Mouse (Mus musculus) megakaryocyte-erythroid progenitor cell, adult 5-6 weeks (primary cell): ENCODE measurements around the gene Snx22. TPM values are rescaled to one million over a fixed set of nuclear protein-coding genes. Genes with fewer than 3 reads are reported as not detected.
A peak's percentile ranks its signal among the peaks of the same experiment; 100 is the strongest.

ENCODE experiments used
- ATAC-seq: replicated peaks from 2 replicates; pipeline ENCODE4 v1.8.0; 2016; ENCODE audit warnings: mild to moderate bottlenecking, inconsistent platforms; ENCODE audit not compliant: severe bottlenecking, poor library complexity, low FRiP score, low TSS enrichment
- total RNA-seq, 2 experiments: library from RNA; stranded (forward) in 1 of 2; stranded (reverse) in 1 of 2; fragments of 200-1000, 215-1000 nt in 1 of 2; fragments of >200 nt in 1 of 2; fragmentation: Nextera tagmentation in 1 of 2; gene quantifications; 2 replicates each; pipeline ENCODE4 v1.2.3; 2014 to 2017

The Snx22 gene
- total RNA-seq, 2 experiments from 2014 or later, result 0.99 to 1.3 TPM

DNA sequence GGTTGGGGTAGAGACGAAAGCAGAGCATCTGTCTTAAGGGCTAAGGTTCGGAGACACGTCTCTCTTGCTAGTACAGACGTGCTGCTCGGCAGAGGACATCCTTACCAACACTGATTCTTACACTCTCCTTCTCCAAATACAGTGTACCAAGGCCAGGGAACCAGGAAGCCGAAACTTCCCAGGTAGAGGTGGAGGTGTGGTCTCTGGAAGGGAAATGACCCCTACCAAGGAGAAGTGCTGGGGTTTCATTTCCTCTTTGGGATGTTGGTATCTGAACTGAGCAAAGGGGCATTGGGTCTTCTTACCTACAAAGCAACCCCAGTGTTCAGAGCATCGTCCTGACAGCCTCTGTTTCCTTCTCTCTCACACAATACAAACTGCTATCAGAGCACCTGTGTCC is 3.2 kb upstream of the Snx22 start:
- no peak for ATAC-seq

DNA sequence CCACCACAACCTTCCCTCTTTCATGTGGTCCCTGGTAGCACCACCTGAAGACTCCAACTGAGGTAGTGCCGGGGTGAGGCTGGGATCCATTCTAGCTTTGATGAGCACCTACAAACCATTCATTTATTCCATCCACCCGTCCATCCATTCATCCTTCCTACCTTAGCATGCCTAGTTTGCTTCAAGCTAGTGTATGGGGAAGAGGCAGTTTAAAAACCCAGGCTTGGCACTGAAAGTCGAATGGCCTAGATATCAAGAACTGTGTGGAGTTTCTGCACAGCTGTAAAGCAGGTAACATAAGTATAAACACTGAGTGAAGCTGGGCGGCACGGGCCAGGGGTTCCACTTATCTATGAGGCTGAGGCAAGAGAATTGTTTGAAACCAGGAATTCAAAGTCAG is 632 bp upstream of the Snx22 start:
- no peak for ATAC-seq

DNA sequence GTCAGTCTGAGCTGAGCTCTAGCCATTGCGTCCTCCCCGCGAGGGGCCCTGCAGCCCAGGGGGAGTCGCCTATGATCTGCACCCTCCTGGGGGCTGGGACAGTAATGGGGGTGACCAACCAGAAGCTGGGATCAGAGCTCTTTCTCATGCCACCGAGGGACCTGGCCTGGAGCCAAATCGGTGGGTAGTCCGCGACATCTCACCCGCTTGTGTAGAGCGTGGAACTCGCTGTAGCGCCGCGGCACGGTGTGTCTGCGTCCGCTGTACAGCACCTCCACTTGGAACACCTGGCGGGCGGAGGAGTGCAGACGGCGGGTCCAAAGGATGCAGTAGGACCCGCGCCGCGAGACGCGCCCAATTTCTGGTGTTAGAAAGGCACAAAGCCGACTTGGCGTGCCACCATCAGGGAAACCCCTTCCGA is 538 bp downstream of the Snx22 start:
- peak; percentile 23 for ATAC-seq

DNA sequence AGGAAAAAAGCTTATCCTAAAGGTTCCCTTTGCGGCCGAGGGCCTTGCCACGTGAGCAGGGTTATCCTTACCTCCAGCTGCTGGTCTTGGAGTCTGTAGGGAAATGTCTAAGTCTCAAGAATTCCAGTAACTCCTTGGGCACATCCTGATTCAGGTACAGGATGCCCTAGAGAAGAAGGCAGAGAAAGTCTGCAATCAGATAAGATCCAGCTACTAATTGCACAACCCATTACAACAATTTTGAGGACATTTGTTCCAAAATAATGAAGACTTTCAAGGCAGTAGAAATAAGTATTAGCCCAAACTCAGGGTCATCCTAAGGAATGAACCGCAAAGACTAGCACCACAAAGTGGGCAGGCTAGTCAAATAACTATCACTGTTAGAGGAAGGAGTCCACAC is 1.5 kb downstream of the Snx22 start:
- ATAC-seq, result no peak

DNA sequence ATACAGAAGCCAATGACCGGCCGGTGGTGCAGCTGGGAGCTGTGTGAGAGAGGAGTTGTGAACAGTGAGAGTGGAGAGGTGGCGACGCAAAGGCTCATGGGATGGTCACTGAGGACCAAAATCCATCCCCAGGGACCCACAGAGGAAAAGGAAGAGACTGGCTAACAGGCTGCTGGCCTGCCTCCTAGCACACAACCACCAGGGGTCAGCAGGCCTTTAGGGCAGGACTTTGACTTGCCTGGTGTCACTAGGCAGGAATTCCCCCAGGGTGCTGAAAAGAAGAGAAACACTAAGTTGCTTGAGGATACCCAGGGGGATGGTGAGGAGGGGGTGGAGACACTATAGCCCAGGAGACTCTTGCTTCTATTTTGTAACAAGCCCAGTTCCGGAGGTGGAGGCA is 2.0 kb downstream of the Snx22 start:
- peak; percentile 48 for ATAC-seq

DNA sequence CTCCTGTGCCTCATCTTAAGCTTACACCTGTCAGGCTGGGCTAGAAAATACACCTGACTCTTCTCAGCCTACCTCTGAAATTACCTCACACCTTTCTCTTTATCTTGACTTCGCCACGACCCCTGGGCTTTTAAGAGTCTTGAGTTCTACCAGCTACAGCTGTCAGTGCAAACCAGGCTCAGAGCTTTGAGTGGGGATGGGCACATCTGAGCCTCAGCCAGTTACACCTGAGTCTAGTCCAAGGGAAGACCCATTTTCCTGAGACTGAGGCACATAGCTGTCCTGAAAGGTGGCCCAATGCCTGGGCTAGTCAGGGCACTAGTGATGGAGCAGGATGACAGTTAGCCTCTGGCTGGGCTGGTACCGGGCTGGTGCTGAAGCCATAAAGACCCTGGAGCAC is 2.7 kb downstream of the Snx22 start:
- ATAC-seq, result no peak

DNA sequence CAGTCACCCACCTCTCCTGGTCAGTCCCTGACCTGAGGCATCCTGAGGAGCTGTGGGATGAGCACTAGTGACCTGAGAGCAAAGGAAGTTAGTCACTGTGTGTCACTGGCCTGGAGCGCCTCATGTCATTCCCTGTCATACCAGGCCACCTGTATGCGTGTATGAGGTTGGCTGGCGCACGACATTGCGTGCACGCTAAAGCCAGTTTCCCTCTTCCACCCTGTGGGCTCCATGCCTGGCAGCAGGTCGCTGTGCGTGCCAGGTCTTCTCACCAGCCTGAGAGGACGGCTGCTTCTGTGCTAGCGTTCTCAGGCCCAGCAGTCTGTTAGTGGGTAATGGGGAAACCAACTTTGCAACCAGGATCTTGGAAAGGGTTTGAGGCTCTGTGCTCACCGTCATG is 5.2 kb downstream of the Snx22 start:
- ATAC-seq, result no peak

DNA sequence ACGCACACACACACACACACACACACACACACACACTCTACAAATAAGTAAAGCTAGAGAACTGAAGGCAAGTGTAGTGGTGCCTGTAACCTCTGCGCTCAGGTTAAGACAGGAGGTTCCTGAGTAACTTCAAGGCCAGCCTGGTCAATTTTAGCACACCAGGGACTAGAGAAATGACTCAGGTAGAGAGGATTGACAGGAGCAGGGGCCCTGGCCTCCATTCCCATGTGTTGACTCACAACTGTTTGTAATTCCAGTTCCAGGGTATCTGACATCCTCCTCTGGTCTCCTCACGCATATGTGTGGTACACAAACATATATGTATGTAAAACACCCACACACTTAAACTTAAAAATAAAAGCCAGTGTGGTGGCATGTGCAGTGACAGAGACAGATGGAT is 6.1 kb downstream of the Snx22 start:
- no peak for ATAC-seq

DNA sequence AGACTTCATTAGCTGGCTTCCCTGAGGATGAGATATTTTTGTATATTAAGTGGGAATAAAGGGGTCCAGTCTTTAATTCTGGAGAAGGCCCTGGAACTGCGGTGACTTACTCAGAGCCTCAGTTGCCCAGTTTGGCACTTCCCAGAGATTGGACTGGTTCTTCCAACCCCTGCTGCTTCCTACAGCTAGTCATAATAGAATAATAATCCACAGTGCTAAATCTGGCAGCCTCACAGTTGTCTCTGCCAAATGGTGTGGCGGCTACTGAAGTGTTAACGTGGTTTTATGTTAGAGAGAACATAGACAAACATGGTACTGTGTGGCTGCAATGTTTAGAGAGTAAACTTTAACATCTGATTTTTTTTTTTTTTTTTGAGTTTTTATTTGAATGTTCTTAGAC is 7.9 kb downstream of the Snx22 start:
- no peak for ATAC-seq

DNA sequence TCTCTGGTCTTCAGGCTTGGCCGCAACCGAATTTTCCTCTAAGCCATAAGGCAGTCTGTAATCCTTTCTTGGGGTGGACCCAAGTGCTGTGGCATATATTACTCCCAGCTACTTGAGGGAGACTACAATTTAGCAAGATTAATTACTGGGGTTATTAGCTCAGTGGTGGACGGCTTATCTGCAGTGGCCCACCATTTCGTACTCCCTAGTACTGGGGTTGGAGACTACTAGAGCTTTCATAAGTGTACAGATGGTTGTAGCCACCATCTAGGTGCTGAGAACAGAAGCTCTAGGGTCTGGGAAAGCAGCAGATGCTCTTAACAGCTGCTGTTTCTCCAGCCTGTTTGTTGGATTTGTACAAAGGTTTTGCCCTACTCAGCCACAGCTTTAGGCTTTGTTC is 8.5 kb downstream of the Snx22 start:
- ATAC-seq, result no peak

DNA sequence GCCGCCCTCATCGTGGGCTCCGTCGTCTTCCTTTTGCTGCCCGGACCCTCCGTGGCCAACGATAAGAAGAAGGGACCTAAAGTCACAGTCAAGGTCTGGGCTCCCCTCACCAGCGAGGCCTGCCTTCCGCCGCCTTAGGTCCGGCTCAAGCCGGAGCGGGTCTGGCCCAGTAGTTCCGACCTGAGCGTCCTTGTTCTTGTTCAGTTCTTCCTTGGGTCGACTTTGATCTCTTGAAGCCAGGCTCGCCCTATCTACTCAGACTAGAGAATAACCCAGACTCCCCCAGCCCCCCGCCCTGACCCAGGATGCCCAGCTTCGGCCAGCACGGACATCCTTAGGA is 9.2 kb downstream of the Snx22 start:
- ATAC-seq, result no peak; the same call in 1 of the 2 replicates

DNA sequence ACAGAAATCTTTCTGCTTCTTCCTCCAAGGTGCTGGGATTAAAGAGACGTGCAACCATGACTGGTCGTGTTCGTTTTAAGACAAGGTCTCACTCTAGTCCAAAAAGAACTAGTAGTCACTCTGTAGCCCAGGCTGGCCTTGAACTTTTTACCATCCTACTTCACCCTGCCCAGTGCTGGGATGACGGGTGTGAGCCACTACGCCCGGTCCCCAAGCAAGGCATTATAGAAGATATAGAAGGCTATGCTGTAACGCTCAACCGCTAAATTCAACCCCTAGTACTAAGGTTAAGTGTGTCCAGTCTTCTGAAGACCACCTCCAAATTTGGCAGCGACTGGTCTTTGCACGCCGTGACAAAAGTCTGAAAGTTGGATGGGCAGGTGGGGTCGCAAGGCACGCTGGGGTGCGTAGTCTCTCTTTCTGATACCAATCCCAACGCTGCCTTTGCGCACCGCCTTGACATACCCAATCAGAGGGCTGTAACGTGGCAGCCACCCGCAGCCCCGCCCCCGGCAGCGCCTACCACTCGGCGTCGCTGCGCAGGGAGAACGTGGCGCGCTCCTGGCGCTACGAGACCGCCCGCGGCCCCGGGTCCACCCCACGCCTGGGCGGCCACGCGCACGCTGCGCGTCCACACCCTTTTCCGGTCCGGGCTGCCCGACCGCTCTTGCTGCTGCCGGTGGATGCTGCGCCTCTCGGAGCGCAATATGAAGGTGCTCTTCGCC is 9.8 kb downstream of the Snx22 start, which contains the start of gene Ppib:
Gene Ppib, plus strand, starts transcription at position 640 of the 725 bp plus-strand sequence.
- ATAC-seq, result peak; percentile 97

DNA sequence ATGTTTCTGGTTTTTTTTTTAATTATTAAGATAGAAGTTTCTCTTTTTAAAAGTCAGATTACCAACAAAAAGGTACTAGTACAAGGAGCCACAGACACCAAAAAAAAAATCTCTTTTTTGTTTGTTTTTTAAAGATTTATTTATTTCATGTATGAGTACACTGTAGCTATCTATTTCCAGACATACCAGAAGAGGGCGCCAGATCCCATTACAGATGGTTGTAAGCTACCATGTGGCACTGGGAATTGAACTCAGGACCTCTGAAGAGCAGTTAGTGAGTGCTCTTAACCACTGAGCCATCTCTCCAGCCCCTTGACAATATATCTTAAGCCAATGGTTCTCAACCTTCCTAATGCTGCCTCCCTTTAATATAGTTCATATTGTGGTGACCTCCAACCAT is 15.9 kb downstream of the Snx22 start:
- no peak for ATAC-seq

DNA sequence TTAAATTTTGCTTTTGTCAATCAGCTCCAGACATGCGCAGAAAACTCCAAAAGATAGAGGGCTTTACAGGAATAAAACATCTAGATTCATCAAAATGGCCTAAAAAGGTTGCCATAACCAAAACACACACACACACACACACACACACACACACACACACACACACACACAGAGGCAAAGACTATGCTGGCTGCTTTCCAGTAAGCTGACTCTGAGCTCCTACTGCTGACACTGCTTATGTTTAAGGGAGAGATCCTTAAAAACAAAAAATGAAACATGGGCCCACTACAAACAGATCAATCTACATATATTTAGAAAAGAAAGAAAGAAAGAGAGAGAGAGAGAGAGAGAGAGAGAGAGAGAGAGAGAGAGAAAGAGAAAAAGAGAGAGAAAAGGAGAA is 16.8 kb downstream of the Snx22 start:
- ATAC-seq, result no peak

DNA sequence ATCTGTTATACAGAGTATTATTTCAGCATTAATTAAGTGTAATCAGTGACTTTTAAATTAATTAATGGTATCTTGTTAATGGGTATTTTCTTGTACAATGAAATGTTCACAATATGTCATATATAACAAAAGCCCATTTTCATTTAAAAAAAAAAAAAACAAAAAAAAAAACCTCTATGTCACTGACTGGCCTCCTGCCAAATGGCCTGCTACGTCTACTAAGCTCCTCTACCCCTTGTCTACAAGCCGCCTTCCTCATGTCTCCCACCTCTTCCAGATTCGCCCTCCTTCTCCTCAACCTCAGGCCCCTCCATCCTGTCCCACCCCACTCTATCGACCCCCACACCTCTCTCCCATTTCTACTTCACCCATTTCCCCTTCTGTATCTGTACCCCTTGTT is 18.0 kb downstream of the Snx22 start:
- ATAC-seq, result peak; percentile 19; the same call in 1 of the 2 replicates

DNA sequence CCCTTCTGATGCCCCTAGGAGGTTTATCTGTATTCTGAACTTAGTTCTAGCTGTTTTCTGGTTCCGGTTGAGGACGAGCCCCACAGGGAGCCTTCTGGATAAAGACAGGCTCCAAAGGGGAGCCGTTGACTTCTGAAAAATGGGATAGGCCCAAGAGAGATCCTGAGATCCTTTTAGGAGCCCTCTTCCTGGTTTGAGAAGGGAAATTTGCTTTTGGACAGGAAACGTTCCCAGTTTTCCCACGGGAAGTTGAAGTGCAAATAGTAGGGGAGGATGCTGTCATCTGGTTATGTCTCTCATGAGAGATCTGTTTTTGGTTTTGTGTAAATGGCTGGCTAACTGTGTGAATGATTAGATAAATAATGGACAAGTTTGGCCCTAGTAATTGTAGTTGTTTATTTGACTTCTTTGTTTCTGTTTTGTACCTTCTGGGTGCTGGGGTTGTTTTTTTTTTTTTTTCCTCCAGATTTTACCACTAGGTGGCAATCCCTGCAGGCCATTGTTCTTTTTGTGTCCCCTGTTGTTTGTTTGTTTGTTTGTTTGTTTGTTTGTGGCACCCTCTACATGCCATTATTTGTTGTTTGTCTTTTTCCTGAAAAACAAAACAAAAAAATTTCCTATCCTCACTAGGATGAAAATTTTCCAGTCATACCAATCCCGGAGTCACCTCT is 19.5 kb downstream of the Snx22 start:
- ATAC-seq, result no peak

DNA sequence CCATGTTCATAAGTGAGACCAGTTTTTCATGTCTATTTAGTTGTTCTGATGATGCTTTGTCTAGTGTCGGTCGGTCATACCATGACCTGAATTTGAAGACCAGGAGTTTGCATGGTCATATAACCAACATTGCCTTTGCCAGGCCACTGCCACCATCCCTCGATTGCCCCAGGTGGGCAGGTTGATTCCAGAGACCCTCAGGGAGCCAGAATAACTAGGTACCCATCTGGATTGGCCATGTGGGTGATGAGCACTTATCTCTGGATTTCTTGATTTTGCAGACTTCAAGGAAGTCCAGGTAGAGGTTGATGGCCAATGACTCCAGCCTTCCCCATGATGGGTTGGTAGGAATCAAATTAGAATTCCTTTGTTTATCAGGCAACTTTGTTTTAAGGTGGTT is 26.3 kb downstream of the Snx22 start:
- no peak for ATAC-seq

DNA sequence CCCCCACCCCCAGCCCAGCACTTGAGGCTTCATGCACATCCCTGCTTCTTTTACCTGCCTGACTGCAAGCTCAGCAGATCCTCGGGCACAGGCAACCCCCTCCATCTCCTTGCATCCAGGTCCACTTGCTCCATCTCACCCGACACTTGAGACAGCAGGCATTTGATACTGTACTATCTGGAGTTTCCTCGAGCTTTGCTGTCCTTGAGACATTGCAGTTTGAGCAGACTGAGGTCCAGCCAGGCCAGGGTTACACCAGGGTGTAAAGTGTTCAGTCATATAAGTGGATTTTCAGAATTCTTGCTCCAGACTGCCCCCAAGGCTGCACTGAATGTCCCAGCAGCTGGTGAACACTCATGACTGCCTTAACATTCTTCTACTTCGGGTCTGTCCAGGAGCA is 27.2 kb downstream of the Snx22 start:
- no peak for ATAC-seq

DNA sequence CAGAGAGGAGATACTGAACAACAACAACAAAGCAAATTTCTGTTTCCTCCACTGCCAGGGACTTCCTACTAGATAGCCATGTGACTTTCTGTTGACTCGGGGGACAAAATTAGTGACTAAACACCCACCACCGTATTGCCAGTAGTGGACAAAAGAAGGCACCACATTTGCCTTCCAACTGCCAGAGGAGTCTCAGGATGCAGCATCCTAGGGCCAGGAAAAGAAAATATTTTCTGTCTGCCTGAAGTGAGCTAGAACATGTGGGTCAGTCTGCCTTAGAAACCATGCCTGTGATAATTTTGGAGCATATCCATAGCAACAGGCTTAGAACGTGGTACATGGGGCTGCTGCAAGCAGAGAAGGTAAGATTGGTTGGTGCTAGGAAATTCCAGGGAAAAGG is 28.7 kb downstream of the Snx22 start:
- no peak for ATAC-seq

DNA sequence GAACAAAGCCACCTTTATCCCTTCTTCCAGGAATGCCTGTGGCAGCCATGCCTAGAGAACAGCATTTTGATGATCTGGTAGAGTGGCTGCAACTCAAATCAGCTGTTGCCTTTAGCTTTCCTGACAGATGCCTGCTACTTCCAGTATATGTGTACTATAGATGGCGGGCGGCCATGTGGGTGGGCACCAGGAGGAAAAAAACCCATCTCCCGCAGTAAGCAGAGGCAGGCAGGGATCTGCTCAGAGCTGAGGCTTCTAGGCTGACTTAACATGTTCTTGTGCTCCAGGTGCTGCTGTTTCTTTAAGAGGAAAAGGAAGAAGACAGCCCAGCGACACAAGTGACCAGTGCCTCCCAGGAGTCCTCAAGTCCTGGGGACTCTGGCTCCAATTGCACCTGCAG is 30.2 kb downstream of the Snx22 start:
- no peak for ATAC-seq

DNA sequence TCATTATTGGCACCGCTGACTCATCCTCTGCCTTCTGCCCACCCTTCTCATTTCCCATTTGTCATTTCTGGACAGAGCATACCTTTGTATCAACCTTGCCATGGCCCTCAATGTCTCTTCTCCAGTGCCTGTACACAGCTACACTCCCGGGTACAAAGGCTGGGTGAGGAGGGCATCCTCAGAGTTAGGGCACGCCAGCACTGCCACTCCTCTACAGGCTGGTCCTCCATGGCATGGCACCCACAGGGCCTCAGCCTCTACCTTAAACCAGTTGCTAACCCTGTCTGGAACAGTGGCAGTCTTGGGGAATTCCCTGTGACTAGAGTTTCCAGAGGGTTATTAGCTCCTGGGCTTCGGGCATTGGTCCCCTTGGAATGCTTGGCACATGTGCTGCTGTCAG is 30.9 kb downstream of the Snx22 start:
- no peak for ATAC-seq
